Mouse (Mus musculus): ENCODE data around the gene Bcorl1.

DNA sequence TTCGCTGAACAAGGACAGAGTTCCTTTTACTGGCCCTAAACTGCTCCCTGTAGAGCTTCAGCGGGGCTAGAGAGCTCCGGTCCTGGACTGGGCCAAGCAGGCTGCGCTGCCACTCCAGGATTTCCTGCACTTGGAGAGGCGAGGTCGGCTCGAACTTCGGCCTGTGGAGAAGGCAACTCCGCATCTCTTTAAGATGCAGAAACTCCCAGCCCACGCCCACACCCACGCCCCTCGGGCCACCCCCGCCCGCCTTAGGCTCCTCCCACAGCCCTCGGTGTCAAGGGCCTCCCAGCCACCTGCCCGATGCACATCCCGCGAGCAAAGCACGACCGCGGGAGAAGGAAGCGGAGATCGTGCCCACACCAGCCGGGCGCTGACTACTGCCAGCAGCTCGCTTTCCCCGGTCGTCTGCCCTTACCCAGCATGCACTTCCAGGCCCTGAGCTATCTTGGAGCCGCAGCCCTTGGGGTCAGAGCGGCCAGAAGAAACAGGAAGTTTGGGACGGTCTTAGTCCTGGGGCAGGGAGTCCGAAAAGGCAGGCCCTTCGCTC, 26.6 kb upstream of the Bcorl1 start:
- TF ChIP-seq CTCF (IDR thresholded peaks at IDR 0.05; ENCODE audit: borderline replicate concordance, insufficient read depth, low read depth, low read length) (no peak), POLR2A (IDR thresholded peaks at IDR 0.05; ENCODE audit: borderline replicate concordance, insufficient read depth, low read length) (peak; percentile 31; the same call in 1 of the 2 replicates)
